Mouse (Mus musculus): ENCODE results near the gene Tatdn3. TPM values are rescaled to one million over a fixed set of nuclear protein-coding genes. Genes with fewer than 3 reads are reported as not detected.

Tatdn3 gene
- polyA plus RNA-seq, 1 experiment: 2.0 TPM

DNA sequence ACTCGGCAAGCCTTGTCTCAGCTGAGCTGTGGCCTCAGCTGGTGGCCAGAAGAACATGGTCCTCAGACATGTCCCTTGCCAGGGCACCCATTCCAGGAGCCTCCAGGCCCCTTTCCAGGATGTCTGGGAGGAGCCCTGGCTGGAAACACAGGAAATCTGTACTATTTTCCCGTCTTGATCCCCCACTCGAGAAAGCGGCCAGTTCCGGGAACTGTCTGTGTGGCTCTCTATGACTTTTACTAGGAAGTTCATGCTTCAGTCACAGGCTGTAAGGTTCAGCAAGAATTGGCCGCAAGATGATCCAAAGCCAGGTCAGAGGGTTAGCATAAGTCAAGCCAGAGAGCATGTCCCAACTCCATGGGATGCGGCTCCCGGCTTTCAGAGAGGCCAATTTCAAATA lies 29.3 kb upstream of the Tatdn3 start:
- TF ChIP-seq CTCF (IDR thresholded peaks at IDR 0.05; ENCODE audit: extremely low read depth, insufficient read length, insufficient replicate concordance, low read depth, low read length) (no peak), POLR2A (IDR thresholded peaks at IDR 0.05; ENCODE audit: low read depth, low read length) (no peak)
- Histone ChIP-seq H3K36me3 (ENCODE audit: control insufficient read depth, insufficient read depth, low read length) (no peaks in the 10 kb centered on the region), H3K27ac (ENCODE audit: insufficient read depth, low read depth, low read length) (no peak overlapping the region), H3K4me3 (ENCODE audit: low read depth, low read length) (no peak overlapping the region), H3K4me1 (ENCODE audit: control insufficient read depth, insufficient read depth, insufficient read length, low read length) (no peaks in the 10 kb centered on the region), H3K27me3 (ENCODE audit: control insufficient read depth, insufficient read depth, low read length) (0 out of 2 replicates have a peak, but pooled peaks cover 2% of the 10 kb centered on the region)
- WGBS: 79% methylated on average over 8 of the region's 8 CpGs

DNA sequence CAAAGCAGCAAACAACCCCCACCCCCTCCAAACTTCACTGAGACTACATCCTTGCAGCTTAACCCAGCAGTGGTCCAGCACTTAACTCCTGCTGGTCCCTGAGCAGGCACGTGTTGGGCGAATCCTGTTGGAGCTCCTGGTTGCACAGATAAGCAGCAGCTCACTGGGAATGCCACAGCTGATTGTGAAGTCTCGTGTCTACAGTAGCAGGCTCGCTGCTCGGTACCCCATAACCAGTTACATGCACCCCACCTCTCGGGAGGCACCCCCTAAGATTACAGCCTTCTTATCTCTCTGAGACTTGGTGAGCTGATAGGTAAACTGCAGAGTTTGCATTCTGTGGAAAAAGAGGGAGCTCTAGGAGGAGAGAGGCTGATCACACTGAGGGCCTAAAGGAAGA lies 26.6 kb upstream of the Tatdn3 start:
- Histone ChIP-seq H3K4me3 (ENCODE audit: low read depth, low read length) (no peak overlapping the region), H3K27ac (ENCODE audit: insufficient read depth, low read depth, low read length) (no peak overlapping the region), H3K4me1 (ENCODE audit: control insufficient read depth, insufficient read depth, insufficient read length, low read length) (no peaks in the 10 kb centered on the region), H3K27me3 (ENCODE audit: control insufficient read depth, insufficient read depth, low read length) (no peaks in the 10 kb centered on the region), H3K36me3 (ENCODE audit: control insufficient read depth, insufficient read depth, low read length) (no peaks in the 10 kb centered on the region)
- TF ChIP-seq POLR2A (IDR thresholded peaks at IDR 0.05; ENCODE audit: low read depth, low read length): no peak
- no peak for TF ChIP-seq CTCF (IDR thresholded peaks at IDR 0.05; ENCODE audit: extremely low read depth, insufficient read length, insufficient replicate concordance, low read depth, low read length)
- 32% methylated on average over 6 of the region's 6 CpGs for WGBS

- 55% methylated on average over 5 of the region's 5 CpGs for WGBS
Observed at GRCm38 (mm10) chr1:191087955-191088354, 25.2 kb upstream of the Tatdn3 start.

GRCm38 (mm10) chr1:191086960-191087359 lies 24.2 kb upstream of the Tatdn3 start:
- 0 out of 2 replicates have a peak, but pooled peaks cover 2% of the 10 kb centered on the region for H3K36me3 ChIP-seq (ENCODE audit: control insufficient read depth, insufficient read depth, low read length)
- no peaks in the 10 kb centered on the region for H3K4me1 ChIP-seq (ENCODE audit: control insufficient read depth, insufficient read depth, insufficient read length, low read length)
- H3K4me3 ChIP-seq (ENCODE audit: low read depth, low read length): no peak overlapping the region
- TF ChIP-seq CTCF (IDR thresholded peaks at IDR 0.05; ENCODE audit: extremely low read depth, insufficient read length, insufficient replicate concordance, low read depth, low read length) (no peak), POLR2A (IDR thresholded peaks at IDR 0.05; ENCODE audit: low read depth, low read length) (no peak)
- no peak overlapping the region for H3K27ac ChIP-seq (ENCODE audit: insufficient read depth, low read depth, low read length)
- H3K27me3 ChIP-seq (ENCODE audit: control insufficient read depth, insufficient read depth, low read length): no peaks in the 10 kb centered on the region
- WGBS: 65% methylated on average over 8 of the region's 8 CpGs

More at GRCm38 (mm10) chr1:191087955-191088354, 25.2 kb upstream of the Tatdn3 start:
- H3K4me1 ChIP-seq (ENCODE audit: control insufficient read depth, insufficient read depth, insufficient read length, low read length): no peaks in the 10 kb centered on the region
- H3K36me3 ChIP-seq (ENCODE audit: control insufficient read depth, insufficient read depth, low read length): no peaks in the 10 kb centered on the region
- H3K4me3 ChIP-seq (ENCODE audit: low read depth, low read length): no peak overlapping the region
- no peak for TF ChIP-seq POLR2A (IDR thresholded peaks at IDR 0.05; ENCODE audit: low read depth, low read length)
- no peak for TF ChIP-seq CTCF (IDR thresholded peaks at IDR 0.05; ENCODE audit: extremely low read depth, insufficient read length, insufficient replicate concordance, low read depth, low read length)
- no peak overlapping the region for H3K27ac ChIP-seq (ENCODE audit: insufficient read depth, low read depth, low read length)
- no peaks in the 10 kb centered on the region for H3K27me3 ChIP-seq (ENCODE audit: control insufficient read depth, insufficient read depth, low read length)

DNA sequence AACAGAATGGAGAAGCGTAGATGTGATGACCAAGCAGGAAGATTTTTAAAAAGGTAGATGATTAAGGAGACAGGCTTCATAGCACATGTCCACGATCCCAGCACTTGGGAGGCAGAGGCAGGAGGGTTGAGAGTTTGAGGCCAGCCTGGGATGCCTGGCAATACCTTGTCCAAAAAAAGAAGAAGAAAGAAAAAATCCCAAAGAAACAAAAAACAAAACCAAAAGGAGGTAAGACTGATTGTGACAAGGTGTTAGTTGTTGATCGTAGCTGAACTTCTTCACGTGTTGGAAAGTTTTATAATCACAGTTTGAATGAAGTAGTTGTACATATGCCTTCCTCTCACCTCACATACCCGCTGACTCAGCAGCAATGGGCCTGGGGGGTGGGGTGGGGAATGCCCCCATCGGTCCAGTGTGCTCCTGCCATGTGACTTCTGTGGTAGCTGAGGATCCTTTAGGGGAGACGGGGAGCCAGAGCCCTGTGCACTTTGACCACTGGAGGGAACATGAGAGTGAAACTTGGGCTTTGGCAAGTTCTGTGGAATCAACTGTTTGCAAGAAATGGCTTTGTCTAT lies 23.7 kb upstream of the Tatdn3 start:
- TF ChIP-seq CTCF (IDR thresholded peaks at IDR 0.05; ENCODE audit: extremely low read depth, insufficient read length, insufficient replicate concordance, low read depth, low read length): no peak
- no peak for TF ChIP-seq POLR2A (IDR thresholded peaks at IDR 0.05; ENCODE audit: low read depth, low read length)
- Histone ChIP-seq H3K27me3 (ENCODE audit: control insufficient read depth, insufficient read depth, low read length) (no peaks in the 10 kb centered on the region), H3K36me3 (ENCODE audit: control insufficient read depth, insufficient read depth, low read length) (0 out of 2 replicates have a peak, but pooled peaks cover 2% of the 10 kb centered on the region), H3K27ac (ENCODE audit: insufficient read depth, low read depth, low read length) (no peak overlapping the region), H3K4me1 (ENCODE audit: control insufficient read depth, insufficient read depth, insufficient read length, low read length) (no peaks in the 10 kb centered on the region), H3K4me3 (ENCODE audit: low read depth, low read length) (no peak overlapping the region)
- WGBS: 71% methylated on average over 7 of the region's 7 CpGs

- no peaks in the 10 kb centered on the region for H3K27me3 ChIP-seq (ENCODE audit: control insufficient read depth, insufficient read depth, low read length)
- TF ChIP-seq CTCF (IDR thresholded peaks at IDR 0.05; ENCODE audit: extremely low read depth, insufficient read length, insufficient replicate concordance, low read depth, low read length) (no peak), POLR2A (IDR thresholded peaks at IDR 0.05; ENCODE audit: low read depth, low read length) (no peak)
- H3K36me3 ChIP-seq (ENCODE audit: control insufficient read depth, insufficient read depth, low read length): 0 out of 2 replicates have a peak, but pooled peaks cover 2% of the 10 kb centered on the region
- 78% methylated on average over 12 of the region's 12 CpGs for WGBS
- H3K4me1 ChIP-seq (ENCODE audit: control insufficient read depth, insufficient read depth, insufficient read length, low read length): no peaks in the 10 kb centered on the region
- H3K27ac ChIP-seq (ENCODE audit: insufficient read depth, low read depth, low read length): no peak overlapping the region
- no peak overlapping the region for H3K4me3 ChIP-seq (ENCODE audit: low read depth, low read length)
Observed at GRCm38 (mm10) chr1:191085597-191085996, 22.9 kb upstream of the Tatdn3 start.

DNA sequence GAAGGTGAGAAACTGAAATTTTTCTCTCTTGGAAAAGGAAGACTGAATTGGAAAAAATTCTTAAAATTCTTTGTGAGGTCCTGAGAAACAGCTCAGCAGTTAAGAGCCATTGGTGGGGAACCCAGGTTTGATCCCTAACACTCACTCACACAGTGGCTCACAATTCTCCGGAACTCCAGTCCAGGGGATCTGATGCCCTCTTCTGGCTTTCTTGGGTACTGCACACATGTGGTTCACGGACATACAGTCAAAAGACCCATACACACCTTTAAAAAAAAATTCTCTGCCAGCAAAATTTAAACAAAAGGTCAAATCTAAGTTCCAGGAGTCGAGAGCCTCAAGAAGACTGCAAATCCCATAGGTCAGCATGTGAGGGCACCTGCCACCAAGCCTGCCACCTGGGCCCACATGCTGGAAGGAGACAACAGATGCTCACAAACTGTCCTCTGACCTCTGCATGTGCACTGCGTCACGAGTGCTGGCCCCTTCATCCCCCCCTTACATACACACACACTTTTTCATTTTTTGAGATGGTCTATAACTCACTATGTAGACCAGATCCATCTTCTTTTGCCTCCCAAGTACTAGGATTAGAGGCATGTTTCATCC lies 22.3 kb upstream of the Tatdn3 start:
- 66% methylated on average over 5 of the region's 5 CpGs for WGBS
- no peak for TF ChIP-seq POLR2A (IDR thresholded peaks at IDR 0.05; ENCODE audit: low read depth, low read length)
- peak; percentile 55; the same call in 1 of the 2 replicates for TF ChIP-seq CTCF (IDR thresholded peaks at IDR 0.05; ENCODE audit: extremely low read depth, insufficient read length, insufficient replicate concordance, low read depth, low read length)
- Histone ChIP-seq H3K4me1 (ENCODE audit: control insufficient read depth, insufficient read depth, insufficient read length, low read length) (no peaks in the 10 kb centered on the region), H3K27ac (ENCODE audit: insufficient read depth, low read depth, low read length) (no peak overlapping the region), H3K36me3 (ENCODE audit: control insufficient read depth, insufficient read depth, low read length) (peaks cover 2% of the 10 kb centered on the region; the same call in 1 of the 2 replicates), H3K4me3 (ENCODE audit: low read depth, low read length) (no peak overlapping the region), H3K27me3 (ENCODE audit: control insufficient read depth, insufficient read depth, low read length) (no peaks in the 10 kb centered on the region)

Measured in small intestine, adult 2 months (tissue).